Mouse (Mus musculus) testis, adult 2 months (tissue): ENCODE measurements around the gene Tob2. TPM values are rescaled to one million over a fixed set of nuclear protein-coding genes. Genes with fewer than 3 reads are reported as not detected.

Experiments
- H3K27ac ChIP-seq: fragments of 200-500 bp; 2 replicates; pipeline ENCODE4 v1.5.1; 2012; ENCODE audit warnings: low read depth, low read length; ENCODE audit not compliant: control insufficient read depth, insufficient read depth
- H3K27me3 ChIP-seq: fragments of 200-500 bp; 2 replicates; pipeline ENCODE4 v1.6.1; 2012; ENCODE audit warnings: mild to moderate bottlenecking, low read length, moderate library complexity; ENCODE audit not compliant: control insufficient read depth, insufficient read depth
- H3K36me3 ChIP-seq: fragments of 200-500 bp; 2 replicates; pipeline ENCODE4 v1.6.1; 2012; ENCODE audit warnings: mild to moderate bottlenecking, low read length; ENCODE audit not compliant: control insufficient read depth, insufficient read depth
- H3K4me1 ChIP-seq: fragments of 200-500 bp; 2 replicates; pipeline ENCODE4 v1.6.1; 2012; ENCODE audit warnings: low read length; ENCODE audit not compliant: control insufficient read depth, insufficient read depth
- H3K4me3 ChIP-seq: fragments of 200-500 bp; 2 replicates; pipeline ENCODE4 v1.5.1; 2012; ENCODE audit warnings: low read depth, mild to moderate bottlenecking, low read length, moderate library complexity, mixed read lengths; ENCODE audit not compliant: control insufficient read depth
- CTCF ChIP-seq: fragments of 200-500 bp; IDR thresholded peaks from 2 replicates; pipeline ENCODE4 v1.5.1; 2012; ENCODE audit warnings: low read depth, mild to moderate bottlenecking, inconsistent platforms, low read length, moderate library complexity; ENCODE audit not compliant: control insufficient read depth, insufficient read depth, insufficient replicate concordance
- POLR2A ChIP-seq: fragments of 200-500 bp; IDR thresholded peaks from 2 replicates; pipeline ENCODE4 v1.6.1; 2012; ENCODE audit warnings: low read depth, mild to moderate bottlenecking, inconsistent platforms, low read length, moderate library complexity; ENCODE audit not compliant: control insufficient read depth
- polyA plus RNA-seq: library from polyadenylated mRNA; depleted of rRNA; stranded (reverse); fragments of >200 nt; gene quantifications from 2 replicates; pipeline ENCODE4 v1.2.3, GENCODE M21; 2012

The Tob2 gene
- polyA plus RNA-seq, 1 experiment, result 7.3 TPM

- Histone ChIP-seq H3K36me3 (no peaks in the 10 kb centered on the region; the same call in 1 of the 2 replicates), H3K4me1 (no peaks in the 10 kb centered on the region), H3K27me3 (no peaks in the 10 kb centered on the region), H3K4me3 (no peak overlapping the region), H3K27ac (no peak overlapping the region)
- no peak for TF ChIP-seq POLR2A
- TF ChIP-seq CTCF, result no peak
Observed at GRCm38 (mm10) chr15:81891822-81892580, 33.4 kb upstream of the Tob2 start.

- no peaks in the 10 kb centered on the region; the same call in 1 of the 2 replicates for H3K36me3 ChIP-seq
- H3K4me1 ChIP-seq, result no peaks in the 10 kb centered on the region
- no peaks in the 10 kb centered on the region for H3K27me3 ChIP-seq
- H3K4me3 ChIP-seq, result no peak overlapping the region
- H3K27ac ChIP-seq, result no peak overlapping the region
- no peak for TF ChIP-seq POLR2A
- no peak for TF ChIP-seq CTCF
Observed at GRCm38 (mm10) chr15:81891140-81891802, 32.7 kb upstream of the Tob2 start.

- Histone ChIP-seq H3K36me3 (no peaks in the 10 kb centered on the region; the same call in 1 of the 2 replicates), H3K27me3 (no peaks in the 10 kb centered on the region), H3K4me1 (no peaks in the 10 kb centered on the region), H3K4me3 (no peak overlapping the region), H3K27ac (no peak overlapping the region)
- TF ChIP-seq POLR2A (no peak), CTCF (no peak)
Observed at GRCm38 (mm10) chr15:81889175-81889574, 30.6 kb upstream of the Tob2 start.

DNA sequence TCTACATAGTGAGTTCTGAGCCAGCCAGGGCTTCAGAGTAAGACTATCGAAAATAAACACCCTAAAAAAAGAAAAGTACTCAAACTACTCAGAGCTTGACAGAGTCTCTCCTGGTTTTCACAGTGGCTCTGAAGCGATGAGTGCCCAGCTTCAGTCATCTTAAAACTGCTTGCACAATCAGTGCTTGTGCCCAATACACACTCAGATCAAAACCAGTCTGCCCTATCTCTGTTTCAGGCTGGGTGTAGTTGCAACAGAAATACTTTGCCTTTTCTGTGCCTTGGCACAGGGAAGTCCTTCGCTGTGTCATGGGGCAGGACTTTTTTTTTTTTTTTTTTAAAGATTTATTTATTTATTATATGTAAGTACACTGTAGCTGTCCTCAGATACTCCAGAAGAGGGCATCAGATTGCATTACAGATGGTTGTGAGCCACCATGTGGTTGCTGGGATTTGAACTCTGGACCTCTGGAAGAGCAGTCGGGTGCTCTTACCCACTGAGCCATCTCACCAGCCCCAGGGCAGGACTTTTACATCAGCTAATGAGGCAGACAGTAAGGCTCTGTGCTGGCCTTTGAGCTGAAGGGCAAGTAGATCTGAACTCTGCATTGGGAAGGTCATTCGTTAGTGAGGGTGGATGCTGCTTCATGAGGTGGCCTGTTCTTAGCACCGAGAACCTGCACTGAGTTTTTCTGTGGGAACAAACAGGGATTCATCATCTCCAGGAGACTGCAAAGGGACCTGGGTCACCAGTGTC is 28.4 kb upstream of the Tob2 start:
- H3K27me3 ChIP-seq, result no peaks in the 10 kb centered on the region
- H3K4me1 ChIP-seq, result no peaks in the 10 kb centered on the region
- TF ChIP-seq CTCF (no peak), POLR2A (no peak)
- no peaks in the 10 kb centered on the region; the same call in 1 of the 2 replicates for H3K36me3 ChIP-seq
- no peak overlapping the region for H3K27ac ChIP-seq
- no peak overlapping the region for H3K4me3 ChIP-seq

DNA sequence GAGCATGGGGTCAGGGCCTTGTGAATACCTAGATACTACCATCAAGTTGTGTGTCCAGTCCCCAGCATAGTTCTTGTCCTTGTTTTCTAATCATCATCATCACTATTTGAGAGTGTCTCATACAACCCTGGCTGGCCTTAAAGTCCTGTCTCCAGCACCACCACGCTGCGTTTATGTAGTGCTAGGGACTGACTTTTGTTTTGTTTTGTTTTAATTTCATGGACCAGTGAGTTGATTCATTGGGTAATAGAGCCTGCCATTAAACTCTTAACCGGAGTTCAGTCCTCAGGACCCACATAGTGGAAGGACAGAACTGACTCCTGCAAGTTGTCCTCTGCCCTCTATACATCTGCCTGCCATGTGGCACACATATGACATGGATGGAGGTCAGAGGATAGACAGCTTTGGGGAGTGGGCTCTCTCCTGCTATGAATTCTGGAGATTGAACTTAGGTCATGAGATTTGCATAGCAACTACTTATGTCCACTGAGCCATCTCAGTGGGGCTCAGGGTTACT is 26.9 kb upstream of the Tob2 start:
- no peak overlapping the region for H3K27ac ChIP-seq
- H3K4me3 ChIP-seq, result no peak overlapping the region
- H3K4me1 ChIP-seq, result peaks cover 3% of the 10 kb centered on the region; the same call in 1 of the 2 replicates
- no peaks in the 10 kb centered on the region for H3K36me3 ChIP-seq
- no peak for TF ChIP-seq POLR2A
- no peak for TF ChIP-seq CTCF
- no peaks in the 10 kb centered on the region for H3K27me3 ChIP-seq

DNA sequence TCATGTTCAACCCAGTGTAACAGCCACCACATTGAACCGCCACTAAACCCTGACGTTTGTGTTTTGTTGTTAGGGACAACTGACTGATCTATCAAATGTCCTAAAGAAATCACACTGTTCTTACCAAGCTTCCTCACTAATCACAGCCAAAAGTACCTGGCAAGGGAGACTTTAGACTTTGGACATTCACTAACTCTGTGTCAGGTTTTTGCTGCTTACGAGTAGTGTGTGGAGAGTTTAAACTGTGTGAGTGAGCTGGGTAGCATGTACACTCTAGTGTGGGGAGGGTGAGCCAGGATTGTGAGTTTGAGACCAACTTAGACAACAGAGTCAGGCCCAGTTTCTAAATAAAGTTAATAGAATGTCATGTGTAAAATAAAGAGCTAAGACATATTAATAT is 23.8 kb upstream of the Tob2 start:
- H3K27me3 ChIP-seq, result no peaks in the 10 kb centered on the region
- TF ChIP-seq POLR2A (no peak), CTCF (no peak)
- H3K36me3 ChIP-seq, result no peaks in the 10 kb centered on the region

GRCm38 (mm10) chr15:81879531-81880401 is 21.2 kb upstream of the Tob2 start:
- no peaks in the 10 kb centered on the region for H3K27me3 ChIP-seq
- H3K4me1 ChIP-seq, result peaks cover 4% of the 10 kb centered on the region; the same call in 1 of the 2 replicates
- H3K27ac ChIP-seq, result no peak overlapping the region
- TF ChIP-seq CTCF, result no peak
- no peak for TF ChIP-seq POLR2A
- H3K36me3 ChIP-seq, result no peaks in the 10 kb centered on the region
- H3K4me3 ChIP-seq, result no peak overlapping the region

More for the DNA sequence above, 23.8 kb upstream of the Tob2 start:
- Histone ChIP-seq H3K27ac (no peak overlapping the region), H3K4me3 (no peak overlapping the region), H3K4me1 (peaks cover 4% of the 10 kb centered on the region; the same call in 1 of the 2 replicates)
